Mouse (Mus musculus): ENCODE measurements around the gene Strc. TPM values are rescaled to one million over a fixed set of nuclear protein-coding genes. Genes with fewer than 3 reads are reported as not detected.
"Not testable (repeated sequence)": the region's sequence is repeated elsewhere in the genome, so short reads cannot be mapped to it uniquely, and the experiment has no call there.

The Strc gene
- total RNA-seq (2021): not detected
- long read RNA-seq, experiment 1: 0 reads
- long read RNA-seq, experiment 2: 0 reads

DNA sequence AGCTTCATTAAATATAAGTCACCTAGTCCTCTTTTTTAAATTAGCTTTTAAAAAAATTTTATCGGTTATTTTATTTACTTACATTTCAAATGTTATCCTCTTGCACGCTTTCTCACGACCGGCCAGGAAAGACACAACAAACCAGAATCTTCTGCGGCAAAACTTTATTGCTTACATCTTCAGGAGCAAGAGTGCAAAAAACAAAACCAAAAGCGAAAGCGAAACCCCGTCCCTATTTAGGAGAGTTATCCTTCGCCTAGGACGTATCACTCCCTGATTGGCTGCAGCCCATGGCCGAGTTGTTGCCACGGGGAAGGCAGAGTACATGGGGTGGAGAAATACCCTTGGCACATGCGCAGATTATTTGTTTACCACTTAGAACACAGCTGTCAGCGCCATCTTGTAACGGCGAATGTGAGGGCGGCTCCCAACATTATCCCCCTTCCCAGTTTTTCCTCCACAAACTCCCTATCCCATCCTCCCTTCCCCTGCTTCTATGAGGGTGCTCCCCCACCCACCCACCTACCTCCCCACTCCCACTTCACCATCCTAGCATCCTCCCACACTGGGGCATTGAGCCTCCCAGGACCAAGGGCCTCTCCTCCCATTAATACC, at the start of gene Strc:
Gene Strc (minus strand): TSS at position 208 of the 615 bp plus-strand sequence.
- DNase-seq: not testable (repeated sequence)

DNA sequence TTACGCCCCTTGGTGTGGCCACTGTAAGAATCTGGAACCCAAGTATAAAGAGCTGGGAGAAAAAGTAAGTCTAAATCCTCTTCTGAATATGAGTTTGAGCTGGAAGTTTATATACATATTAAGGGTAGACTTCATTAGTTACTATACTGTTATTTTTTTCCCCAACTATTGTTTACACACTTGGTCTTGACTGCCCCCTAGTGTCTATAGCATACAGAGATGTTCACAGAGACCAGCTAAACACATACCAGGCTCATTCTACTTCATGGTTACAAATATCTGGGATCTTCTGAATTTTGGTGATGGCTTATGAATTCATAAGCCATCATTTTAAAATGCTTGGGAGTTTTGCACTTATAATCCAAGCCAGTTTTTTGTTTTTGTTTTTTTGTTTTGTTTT, 47.9 kb upstream of the Strc start:
- no peak for DNase-seq

DNA sequence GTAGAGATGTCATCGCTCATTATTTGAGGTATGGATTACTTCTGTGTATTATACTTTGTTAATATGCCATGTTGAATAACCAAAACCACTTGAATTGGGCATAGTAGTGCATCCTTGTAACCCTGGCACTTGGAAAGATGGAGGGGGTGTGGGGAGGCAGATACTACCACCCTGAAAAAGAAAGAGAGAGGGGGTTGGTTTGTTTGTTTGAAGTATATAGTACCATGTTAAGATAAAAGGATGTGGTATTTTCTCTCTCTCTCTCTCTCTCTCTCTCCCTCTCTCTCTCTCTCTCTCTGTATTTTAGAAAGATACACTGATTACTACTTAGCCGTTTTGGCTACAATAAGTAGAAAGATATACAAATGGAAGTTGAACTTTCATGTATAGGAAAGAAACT, 38.9 kb upstream of the Strc start:
- DNase-seq: no peak

DNA sequence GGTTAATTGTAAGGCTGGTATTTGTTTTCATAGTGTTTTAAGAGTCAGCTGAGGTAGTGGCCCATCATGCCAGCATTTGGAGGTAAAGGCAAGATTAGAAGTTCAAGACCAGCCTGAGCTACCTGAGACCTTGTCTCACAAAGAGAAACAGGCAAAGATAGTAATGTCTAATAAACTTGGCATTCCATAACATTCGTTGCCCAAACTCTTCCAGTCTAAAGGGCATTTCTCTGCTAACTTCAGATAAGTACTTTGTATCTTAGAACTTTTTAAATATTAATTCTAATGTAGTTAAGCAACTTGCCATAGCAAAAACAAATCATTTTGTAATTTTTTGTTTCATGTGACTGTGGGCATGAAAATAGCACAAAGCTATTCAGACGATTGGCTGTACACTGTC, 36.2 kb upstream of the Strc start:
- DNase-seq: no peak

DNA sequence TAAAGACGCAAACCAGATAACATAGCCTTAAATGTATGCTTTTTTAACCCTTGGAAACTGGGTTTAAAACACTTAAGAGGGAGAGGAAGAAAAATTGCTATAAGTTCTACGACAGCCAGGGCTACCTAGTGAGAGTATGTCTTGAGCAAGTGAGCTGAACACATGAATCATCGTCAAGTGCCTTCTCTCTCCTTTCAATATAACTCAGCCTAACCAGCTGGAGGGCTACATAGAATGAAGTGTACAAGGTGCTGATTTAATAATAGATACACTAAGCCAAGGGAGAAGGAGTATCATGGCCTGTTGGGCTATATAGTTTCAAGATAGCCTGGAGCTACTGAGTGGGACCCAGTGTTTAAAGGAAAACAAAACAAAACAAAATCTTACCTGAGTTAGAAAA, 31.5 kb upstream of the Strc start:
- DNase-seq: no peak

DNA sequence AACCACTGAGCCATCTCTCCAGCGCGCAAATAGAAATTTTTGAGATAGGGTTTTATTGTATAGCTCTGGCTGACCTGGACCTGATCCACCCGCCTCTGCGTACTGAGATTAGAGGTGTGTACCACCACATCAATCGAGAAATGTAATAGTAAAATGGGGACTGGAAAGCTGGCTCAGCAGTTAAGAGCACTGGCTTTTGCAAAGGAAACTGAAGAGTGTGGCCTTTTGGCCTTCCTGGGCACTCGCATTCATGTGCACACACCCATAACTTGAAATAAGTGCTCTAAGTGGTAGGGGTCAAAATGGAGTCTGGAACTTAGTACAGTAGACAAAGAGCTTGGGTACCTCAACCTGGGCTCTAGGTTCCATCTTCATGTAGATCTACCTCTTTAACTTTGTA, 29.4 kb upstream of the Strc start:
- DNase-seq: no peak

DNA sequence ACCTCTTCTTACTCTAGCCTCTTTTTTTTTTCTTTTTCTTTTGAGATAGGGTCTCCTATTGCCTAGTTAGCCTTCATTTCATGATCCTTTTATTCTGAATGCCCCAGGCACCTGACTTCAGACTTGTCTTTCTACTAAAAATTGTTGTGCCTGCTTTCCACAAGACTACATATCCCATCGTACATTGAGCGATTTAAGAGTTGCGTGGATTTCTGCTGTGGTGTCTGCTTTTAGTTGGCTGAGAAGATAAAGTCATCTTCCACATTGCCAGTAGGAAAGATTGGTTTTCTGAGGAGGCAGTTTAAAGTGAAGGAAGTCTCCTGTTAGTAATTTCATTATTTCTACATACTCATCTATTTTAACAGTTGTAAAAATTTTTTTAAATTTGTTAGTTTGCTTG, 28.6 kb upstream of the Strc start:
- DNase-seq: no peak

DNA sequence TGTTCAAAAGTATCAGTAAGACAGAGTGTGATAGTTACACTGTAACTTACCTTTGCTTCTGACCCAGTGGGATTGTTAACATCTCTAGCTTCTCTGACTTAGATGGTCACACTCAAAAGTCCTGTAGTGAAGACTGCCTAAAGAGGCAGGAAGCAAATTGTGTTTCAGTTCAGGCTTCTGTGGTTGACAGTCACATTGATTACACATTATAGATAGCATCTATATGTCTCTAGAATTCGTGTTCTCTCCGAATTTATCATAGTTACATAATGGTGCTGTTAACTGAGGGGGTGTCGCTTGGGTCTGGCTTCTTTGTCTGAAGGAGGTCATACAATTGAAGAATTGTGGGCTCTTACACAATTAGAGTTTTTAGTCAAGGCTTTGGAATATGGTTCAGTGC, 28.1 kb upstream of the Strc start:
- no peak for DNase-seq

DNA sequence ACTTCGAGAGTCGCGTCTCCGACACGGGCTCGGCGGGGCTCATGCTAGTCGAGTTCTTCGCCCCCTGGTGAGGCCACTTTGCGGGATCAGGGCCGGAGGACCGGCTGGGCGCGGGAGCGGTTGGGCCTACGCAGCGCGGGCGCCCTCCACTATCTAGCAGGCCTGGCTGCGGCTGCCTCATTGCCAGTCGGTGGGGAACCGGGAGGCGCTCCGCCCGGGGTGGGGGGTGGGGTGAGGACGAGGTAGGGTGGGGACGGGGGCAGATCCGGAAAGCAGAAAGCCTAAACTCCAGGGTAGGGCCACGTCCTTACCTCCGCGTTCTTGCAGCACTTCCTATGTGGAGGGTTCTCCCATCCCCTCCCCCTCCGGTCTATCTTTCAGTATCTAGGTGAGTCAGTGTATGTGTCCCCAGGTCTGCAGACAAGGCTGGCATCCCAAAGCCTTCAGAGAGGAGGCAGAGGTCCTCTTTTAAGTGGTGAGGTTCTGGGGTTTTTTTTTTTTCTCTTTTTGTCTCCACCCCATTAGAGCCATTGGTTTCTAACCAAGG, 27.2 kb upstream of the Strc start:
- peak in 1 of 2 experiments; percentile 57 for DNase-seq

DNA sequence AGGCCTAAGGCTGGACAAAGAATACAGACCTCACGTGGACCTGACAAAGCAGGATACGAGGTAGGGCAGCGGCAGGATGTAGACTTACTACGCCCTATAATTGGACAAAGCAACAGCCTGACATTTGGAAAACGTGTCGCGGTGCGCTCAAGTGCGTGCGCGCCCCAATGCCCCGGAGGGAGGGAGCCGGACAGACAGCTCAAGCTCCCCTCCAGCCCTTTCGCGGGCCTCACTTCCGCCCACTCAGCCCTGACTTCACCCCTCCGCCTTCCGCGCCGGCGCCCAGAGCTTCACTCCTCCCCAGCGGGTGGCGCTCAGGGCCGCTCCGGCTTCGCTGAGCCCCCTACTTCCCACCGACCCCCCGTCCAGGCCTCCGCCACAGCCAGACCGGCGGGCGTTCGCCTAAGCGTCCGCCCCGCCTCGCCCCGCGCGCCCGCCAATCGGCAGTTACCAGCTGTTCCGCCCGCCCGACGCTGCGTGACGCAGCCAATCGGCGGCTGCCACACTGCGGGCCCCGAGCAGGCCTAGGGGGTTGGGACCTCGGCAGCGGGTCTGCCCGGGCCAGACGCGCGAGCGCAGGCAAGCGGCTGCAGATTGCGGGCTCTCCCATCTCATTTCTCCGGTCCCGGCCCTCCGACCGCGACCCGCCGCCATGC, 26.5 kb upstream of the Strc start, which contains the start of the genes Pdia3 and Catsper2:
Gene Pdia3 (plus strand): TSS at position 389 of the 656 bp plus-strand sequence.
Gene Catsper2 (minus strand): TSS at position 406 of the 656 bp plus-strand sequence.
- peak; percentile 95 to 99 for DNase-seq

DNA sequence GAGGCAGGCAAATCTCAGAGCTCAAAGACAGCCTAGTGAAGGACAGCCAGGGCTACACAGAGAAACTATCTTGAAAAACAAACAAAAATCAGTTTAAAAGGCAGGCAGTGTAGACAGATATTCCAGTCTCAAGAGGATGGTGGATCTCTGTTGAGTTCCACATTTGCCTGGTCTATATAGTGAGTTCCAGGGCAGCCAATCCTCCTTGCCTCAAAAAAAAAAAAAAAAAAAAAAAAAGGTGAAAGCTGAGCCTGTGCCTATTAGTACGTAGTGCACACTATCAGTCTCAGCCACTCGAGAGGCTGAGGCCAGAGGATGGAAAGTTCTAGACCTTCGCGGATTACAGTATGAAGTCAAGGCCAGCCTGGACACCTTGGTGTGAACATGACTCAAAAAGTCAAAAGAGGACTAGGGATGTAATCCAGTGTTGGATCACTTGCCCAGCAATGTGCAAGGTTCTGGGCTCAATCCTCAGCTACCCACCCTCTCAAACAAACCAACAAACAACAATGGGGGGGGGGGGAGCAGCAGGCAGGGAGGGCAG, 25.9 kb upstream of the Strc start:
- peak in 1 of 2 experiments; percentile 28 for DNase-seq

DNA sequence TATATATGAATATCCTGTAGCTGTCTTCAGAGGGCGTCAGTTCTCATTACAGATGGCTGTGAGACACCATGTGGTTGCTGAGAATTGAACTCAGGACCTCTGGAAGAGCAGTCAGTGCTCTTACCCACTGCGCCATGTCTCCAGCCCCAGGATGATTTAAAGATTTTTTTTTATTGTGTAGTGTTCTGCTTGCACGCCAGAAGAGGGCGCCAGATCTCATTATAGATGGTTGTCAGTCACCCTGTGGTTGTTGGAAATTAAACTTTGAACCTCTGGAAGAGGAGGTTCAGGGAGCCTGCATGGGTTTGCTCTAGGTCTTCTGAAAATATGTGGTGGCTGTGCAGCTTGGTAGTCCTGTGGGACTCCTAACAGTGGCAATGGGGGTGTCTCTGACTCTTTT, 21.2 kb upstream of the Strc start:
- DNase-seq: peak; percentile 32 to 50

DNA sequence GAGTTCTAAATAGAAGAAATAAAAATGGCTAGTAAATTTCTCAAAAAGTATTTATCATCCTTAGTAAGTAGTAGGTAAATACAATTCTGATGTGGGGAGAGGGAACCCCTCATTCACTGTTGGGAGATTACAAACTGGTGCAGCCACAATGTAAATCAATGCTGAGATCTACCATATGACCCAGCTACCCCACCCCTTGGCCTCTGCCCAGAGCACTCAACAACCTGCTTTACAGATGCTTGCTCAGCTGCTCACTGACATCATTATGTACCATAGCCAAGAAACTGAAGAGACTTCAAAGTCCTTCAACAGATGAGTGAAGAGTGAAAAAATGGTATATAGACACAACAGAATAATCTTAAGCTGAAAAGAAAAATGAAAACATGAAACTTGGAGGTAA, 16.3 kb upstream of the Strc start:
- no peak for DNase-seq

DNA sequence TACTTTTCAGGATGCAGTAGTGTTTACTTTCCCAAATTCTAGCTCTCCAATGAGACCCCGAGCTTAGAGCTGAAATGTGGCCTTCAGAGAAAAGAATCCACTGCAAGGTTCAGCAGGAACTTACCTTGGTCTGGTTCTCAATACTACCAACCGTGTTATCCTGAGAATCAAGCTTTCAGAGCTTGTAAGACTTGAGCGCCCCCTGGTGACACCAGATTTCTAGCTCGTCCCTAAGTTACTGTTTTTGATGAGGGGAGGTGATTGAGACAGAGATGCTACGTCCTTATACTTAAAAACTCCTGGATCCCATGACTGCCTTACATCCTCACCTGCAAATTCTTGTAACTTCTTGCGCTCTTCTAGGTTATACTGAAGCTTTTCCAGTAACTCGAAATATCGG, 9.7 kb upstream of the Strc start:
- peak; percentile 47 to 91 for DNase-seq

DNA sequence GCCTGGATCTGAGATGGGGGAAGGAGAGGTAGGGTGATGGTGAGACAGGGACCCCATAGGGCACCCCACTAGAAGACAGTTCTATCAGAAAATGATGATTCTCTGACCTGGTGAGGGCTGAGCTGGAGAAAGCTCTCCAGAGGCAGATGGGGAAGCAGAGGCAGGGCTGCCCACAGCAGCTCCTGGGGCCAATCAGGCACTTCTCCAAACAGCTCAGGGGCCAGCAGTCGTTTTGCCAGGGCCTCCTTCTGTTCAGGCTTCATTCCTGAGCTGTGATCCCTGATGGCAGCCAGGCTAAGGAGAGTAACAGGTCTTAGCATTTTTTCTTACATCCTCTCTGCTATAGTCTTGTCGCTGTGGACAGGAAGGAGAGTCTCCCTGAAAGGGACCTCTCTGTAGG, 12.2 kb downstream of the Strc start:
- DNase-seq: no peak

DNA sequence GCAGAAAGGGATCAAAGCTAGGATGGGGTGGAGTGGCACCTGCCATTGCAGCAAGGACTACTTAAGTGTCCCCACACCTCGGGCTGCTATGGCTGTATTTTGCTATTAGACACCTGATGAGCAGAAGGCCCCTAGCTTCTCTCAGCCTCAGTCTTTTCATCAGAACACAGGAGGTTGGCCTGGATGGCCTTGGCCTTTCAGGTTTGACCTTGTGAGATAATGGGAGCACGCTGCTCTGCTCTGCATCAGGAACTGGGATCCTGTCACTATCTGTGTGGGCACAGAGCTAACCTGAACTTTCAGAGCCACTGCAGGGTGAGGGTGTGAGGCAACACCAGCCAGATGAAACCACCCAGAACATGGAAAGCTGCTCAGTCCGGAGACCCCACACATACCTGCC, 14.7 kb downstream of the Strc start:
- no peak for DNase-seq

DNA sequence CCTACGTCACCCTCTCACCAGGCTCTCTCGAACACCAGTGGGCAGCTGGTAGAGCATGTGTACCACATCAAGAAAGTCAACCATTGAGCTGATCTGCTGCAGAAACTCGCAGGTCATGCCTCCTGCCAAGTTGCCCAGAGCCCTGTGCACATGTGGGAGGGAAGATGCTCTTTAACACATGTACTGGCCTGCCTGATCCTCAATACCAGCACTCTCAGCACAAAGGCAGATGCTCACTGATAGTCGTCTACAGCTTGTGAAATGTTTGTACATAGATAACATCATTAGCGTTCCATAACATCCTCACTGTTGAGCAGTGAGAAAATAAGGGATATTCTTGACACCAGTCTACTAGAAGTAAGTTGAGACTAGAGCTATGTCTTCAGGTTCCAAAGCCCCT, 16.0 kb downstream of the Strc start:
- no peak for DNase-seq

DNA sequence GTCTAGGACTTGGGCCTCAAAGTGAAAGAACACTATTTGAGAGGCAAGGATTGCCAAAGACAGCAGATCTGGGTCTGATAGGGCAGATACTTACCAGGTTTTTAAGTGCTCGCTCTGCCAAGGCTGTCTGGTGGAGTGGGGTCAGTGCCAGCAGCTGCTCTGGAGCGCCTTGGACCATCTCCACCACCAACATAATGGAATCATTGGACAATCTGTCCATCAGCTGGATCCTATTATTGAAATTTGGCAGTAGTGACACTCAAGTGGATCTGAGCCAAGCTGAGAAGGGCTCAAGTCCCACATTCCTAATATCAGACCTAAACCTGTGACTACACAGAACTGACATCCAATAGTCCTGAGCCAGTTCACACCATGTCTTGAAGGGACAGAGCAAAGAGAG, 18.1 kb downstream of the Strc start:
- DNase-seq: no peak

DNA sequence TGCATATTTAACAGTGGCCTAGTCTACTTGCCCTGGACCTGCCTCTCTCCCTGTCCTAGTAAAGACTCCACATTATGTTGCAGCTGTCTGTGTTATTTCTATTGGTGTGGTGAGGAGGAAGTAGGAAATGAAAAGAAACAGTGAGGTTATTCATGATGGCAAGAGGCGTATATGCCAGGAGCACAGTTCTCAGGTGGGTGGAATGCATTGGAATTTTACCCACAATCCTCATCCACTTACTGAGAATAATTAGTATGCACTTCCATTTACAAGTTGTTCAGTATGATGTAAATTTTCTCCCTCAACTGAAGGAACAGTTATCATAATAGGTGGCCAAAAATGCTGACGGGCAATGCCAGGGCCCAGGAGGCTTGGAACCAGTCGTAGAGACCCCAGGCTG, 23.3 kb downstream of the Strc start:
- no peak for DNase-seq

DNA sequence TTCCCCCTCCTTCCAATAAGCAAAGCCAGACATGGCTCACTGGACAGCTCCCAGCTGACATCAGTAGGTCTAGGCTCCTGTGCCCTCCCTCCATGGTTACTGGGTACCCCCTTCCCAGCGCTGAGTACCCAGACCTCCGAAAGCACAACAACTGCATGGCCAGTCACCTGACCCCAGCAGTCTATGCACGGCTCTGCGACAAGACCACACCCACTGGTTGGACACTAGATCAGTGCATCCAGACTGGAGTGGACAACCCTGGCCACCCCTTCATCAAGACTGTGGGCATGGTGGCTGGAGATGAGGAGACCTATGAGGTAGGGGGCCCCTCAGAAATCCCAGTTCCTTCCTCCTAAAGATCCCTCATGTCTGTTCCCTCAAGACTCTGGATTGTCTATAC, 27.5 kb downstream of the Strc start:
- no peak for DNase-seq

DNA sequence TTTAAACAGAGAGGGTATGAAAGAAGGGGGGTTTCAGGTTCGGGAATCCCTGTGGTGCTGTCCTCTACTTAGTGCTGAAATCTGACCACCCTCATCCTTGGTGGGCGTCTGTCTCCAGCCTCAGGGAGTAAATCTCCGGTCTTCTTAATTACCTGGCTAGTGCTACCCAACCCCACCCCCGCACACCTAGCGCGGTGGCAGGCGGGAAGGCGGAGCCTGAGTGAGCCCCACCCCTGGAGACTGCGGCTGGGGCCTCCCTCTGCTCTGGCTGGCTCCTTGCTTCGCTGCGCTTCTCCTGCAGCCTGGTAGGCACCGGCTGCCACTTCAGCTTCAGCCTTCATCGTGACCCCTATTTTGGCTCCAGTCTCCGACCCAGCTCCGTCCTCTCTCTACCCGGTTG, 28.6 kb downstream of the Strc start:
- peak in 1 of 2 experiments; percentile 15 for DNase-seq

DNA sequence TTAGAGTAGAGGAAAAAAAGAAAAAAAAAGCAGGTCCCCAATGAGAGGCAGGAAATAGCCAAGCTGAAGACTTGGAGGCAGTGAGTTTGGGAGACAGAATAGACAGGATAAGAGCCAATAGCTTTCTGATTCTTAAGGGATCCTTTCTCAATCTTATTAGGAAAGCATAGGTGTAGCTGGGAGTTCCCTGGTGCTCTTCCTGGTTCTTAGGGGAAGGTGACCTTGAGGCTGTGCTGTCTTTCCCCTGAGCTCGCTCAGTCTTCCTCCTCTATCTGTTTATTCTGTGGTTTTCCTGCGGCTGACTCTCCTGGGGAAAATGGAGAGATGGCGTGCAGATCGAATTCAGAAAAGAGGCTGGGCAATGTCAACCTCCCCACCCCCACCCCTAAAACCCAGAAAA, 29.0 kb downstream of the Strc start:
- DNase-seq: no peak

DNA sequence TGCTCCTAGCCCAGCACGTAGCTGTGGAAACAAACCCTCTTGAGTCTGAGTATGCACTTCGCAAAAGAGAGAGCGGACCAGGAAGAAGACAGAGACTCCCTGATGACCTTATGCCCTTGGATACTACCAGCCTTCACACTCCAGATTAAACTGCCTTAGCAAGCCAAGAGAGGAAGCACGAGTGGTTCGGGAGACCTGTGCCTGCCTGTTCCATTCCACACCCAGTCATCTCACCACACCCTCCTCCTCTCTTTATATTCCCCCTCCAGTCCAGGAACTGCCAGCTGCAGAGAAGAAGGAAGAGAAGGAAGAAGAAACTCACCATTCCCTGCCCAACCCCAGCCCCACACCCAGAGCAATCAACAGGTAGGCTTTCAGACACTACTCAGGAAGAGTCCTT, 29.5 kb downstream of the Strc start, which contains the start of gene Ckmt1:
Gene Ckmt1 (plus strand): TSS at position 221 of the 400 bp plus-strand sequence.
- no peak for DNase-seq

All from heart, adult 18-20 months (tissue).